Mouse (Mus musculus) lung, adult 18-20 months (tissue): ENCODE results near the gene Rpl14.

Experiments
- DNase-seq, 2 experiments: peaks; one replicate each; pipeline ENCODE4 v3.0.0; 2022; ENCODE audit warnings: mixed read lengths in 2 of 2

The Rpl14 gene

DNA sequence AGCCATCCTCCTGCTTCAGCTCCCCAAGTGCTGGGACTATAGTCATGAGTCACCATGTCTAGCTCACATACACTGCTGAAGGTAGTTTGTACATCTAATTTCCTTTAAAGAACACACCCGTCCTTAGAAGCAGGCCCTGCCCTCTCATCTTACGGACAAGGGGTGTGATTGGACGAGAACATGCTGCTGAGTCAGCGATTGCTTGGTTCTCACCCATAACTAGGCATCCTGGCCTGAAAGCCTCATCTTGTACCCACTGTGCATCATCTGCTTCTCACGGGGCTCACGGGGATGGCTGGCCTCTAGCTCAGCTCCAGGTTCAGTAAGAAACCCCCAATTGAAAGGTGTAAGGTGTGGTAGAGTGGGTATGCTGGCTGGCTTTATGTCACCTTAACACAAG lies 42.8 kb downstream of the Rpl14 start:
- DNase-seq, result no peak

DNA sequence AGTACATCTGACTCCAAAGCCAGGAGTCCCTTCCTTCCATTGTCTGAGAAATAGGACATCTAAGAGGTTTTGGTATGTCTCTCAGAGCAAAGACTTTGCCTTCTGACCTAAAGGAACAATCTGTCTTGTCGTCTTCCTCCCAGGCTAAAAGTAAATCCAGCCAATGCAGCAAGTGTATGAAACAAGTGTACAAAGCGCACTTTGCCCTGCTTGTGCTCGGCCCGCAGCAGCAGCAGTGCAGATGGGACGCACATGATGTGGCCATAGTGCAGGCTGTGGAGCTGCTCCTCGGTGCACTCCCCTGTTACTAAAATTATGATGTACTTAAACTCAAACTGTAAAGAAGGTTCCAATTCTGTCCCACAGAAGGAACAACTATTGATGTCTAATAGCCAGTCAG lies 46.9 kb downstream of the Rpl14 start:
- DNase-seq, result no peak

DNA sequence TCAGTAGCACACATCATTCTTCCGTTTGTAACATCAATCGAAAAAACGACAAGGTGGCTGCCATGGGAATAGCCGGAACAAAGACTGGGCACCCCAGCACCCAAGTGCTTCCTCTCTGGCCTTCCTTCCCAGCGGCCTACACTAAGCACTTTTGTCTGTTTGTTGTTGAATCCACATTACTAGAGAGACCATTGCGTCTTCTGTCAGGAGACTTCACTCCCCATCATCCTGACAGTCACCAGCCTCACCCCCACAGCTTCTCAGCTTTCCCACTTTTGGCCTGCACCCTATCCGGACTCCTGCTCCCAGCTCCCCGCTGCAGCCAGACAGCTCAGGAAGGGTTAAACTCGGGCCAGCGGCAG lies 48.1 kb downstream of the Rpl14 start:
- no peak for DNase-seq

DNA sequence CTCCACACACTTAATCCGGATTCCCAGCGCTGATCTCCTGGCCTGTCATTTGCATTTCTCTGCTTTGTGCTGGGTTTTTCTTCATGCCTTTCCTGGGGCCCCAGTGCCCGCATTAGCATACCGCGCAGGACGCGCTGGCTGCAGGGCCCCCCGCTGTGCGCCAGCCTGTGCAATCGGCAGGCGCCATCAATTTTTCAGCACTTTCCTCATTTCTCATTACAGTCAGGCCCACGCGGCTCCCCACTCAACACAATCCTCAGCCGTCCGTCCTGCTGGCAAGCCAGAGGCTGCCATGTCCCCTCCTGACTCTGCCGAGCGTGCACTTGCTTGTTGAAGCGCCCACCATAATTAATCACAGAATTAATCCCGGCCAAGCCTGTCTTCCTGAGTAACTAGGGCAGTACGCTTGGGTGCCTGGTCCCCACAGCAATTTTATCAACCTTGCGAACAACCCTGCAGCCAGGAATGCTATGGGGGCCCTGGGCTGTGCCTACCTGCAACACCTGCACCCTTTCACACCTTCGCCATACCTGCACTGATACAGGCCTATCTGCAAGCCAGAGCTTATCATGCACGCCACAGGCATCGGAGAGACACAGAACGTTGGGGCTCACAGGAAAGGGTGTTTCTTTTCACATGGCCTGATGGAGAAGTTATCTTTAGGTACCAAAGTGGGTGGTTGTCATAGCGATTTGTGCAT lies 48.6 kb downstream of the Rpl14 start:
- DNase-seq, result no peak

DNA sequence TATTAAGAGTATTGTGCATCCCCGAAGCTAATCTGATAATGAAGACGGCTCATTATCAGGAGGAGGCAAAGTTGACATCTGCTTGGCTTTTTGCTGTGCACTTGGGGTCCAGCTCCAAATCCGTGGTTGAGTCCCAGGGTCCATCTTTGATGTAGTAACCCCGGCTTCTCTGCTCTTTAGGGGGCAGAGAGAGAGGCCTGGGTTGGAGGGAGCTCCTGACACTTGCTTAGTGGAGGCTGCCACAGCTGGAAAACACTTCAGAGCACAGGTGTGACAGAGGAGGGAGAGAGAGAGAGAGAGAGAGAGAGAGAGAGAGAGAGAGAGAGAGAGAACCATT lies 49.1 kb downstream of the Rpl14 start:
- no peak for DNase-seq
